Mouse (Mus musculus) hindbrain, embryonic 14.5 days (tissue): ENCODE results near the gene Sft2d1. TPM values are rescaled to one million over a fixed set of nuclear protein-coding genes. Genes with fewer than 3 reads are reported as not detected.

Source experiments
- ATAC-seq: fragments of 200-750 bp; cut with Nextera tagmentation; 2 replicates; pipeline ENCODE4 v1.8.0; 2017; ENCODE audit warnings: moderate number of reproducible peaks, mild to moderate bottlenecking, moderate TSS enrichment, moderate library complexity; ENCODE audit not compliant: low FRiP score
- DNase-seq: peaks from one replicate; pipeline ENCODE4 v3.0.0-alpha.2; 2015; ENCODE audit warnings: low spot score
- H3K27ac ChIP-seq: fragments of 300-500 bp; sonication (generic); 2 replicates; pipeline ENCODE4 v1.5.1; 2014; ENCODE audit warnings: mild to moderate bottlenecking, moderate library complexity
- H3K27me3 ChIP-seq: fragments of 300-500 bp; sonication (generic); 2 replicates; pipeline ENCODE4 v1.6.1; 2014; ENCODE audit warnings: mild to moderate bottlenecking, low read length, mixed read lengths; ENCODE audit not compliant: control insufficient read depth, insufficient read depth
- H3K36me3 ChIP-seq: fragments of 300-500 bp; sonication (generic); replicated peaks from 2 replicates; pipeline ENCODE4 v1.6.1; 2014; ENCODE audit not compliant: control insufficient read depth, insufficient read depth
- H3K4me1 ChIP-seq: fragments of 300-500 bp; sonication (generic); replicated peaks from 2 replicates; pipeline ENCODE4 v1.6.1; 2014; ENCODE audit warnings: antibody characterized with exemption, low read length, mixed read lengths; ENCODE audit not compliant: control insufficient read depth, insufficient read depth
- H3K4me2 ChIP-seq: fragments of 300-500 bp; sonication (generic); replicated peaks from 2 replicates; pipeline ENCODE4 v1.6.1; 2014; ENCODE audit warnings: mild to moderate bottlenecking, moderate library complexity
- H3K4me3 ChIP-seq: fragments of 300-500 bp; sonication (generic); replicated peaks from 2 replicates; pipeline ENCODE4 v1.5.1; 2014; ENCODE audit warnings: mild to moderate bottlenecking, low read length
- H3K9ac ChIP-seq: fragments of 300-500 bp; sonication (generic); 2 replicates; pipeline ENCODE4 v1.6.1; 2014
- H3K9me3 ChIP-seq: fragments of 300-500 bp; sonication (generic); 2 replicates; pipeline ENCODE4 v1.6.1; 2016; ENCODE audit warnings: low read length; ENCODE audit not compliant: control insufficient read depth
- WGBS: fragments of 180-500 bp; shearing (Covaris S2); extraction: QIAGEN DNeasy Blood & Tissue Kit; methylation state at CpG from one replicate; pipeline ENCODE4 v1.1.7; 2014; 5-methylcytosine and 5-hydroxymethylcytosine counted together
- polyA plus RNA-seq: library from polyadenylated mRNA; unstranded; fragments of >200 nt; fragmentation: Nextera tagmentation; extraction: Ambion mirVana; gene quantifications from 2 replicates; pipeline ENCODE4 v1.2.1, GENCODE M21; 2014

Gene Sft2d1
- polyA plus RNA-seq, 1 experiment from 2014 or later: 175 TPM

- peak overlapping the region; percentile 89 for H3K27ac ChIP-seq
- peak; percentile 98 for ATAC-seq
- WGBS: 0% methylated on average over 77 of the region's 77 CpGs
Observed at GRCm38 (mm10) chr17:8283526-8284253, 27.2 kb upstream of the Sft2d1 start.

GRCm38 (mm10) chr17:8284254-8284661 lies 26.6 kb upstream of the Sft2d1 start:
- under 1% methylated on average over 32 of the region's 32 CpGs for WGBS
- DNase-seq (peak; percentile 29), ATAC-seq (no peak; the same call in 1 of the 2 replicates)
- H3K4me1 ChIP-seq: peaks cover 23% of the 10 kb centered on the region
- H3K9me3 ChIP-seq: no peaks in the 10 kb centered on the region
- peak overlapping the region; percentile 97 for H3K4me2 ChIP-seq
- H3K9ac ChIP-seq: peak overlapping the region; percentile 90
- H3K27ac ChIP-seq: peak overlapping the region; percentile 84
- no peaks in the 10 kb centered on the region for H3K27me3 ChIP-seq
- H3K36me3 ChIP-seq: no peaks in the 10 kb centered on the region
- peak overlapping the region; percentile 91 for H3K4me3 ChIP-seq

More at GRCm38 (mm10) chr17:8283526-8284253, 27.2 kb upstream of the Sft2d1 start:
- Histone ChIP-seq H3K4me1 (peaks cover 23% of the 10 kb centered on the region), H3K36me3 (no peaks in the 10 kb centered on the region), H3K9ac (peak overlapping the region; percentile 90), H3K27me3 (no peaks in the 10 kb centered on the region), H3K4me3 (peak overlapping the region; percentile 91), H3K4me2 (peak overlapping the region; percentile 97), H3K9me3 (no peaks in the 10 kb centered on the region)
- peak; percentile 95 for DNase-seq

GRCm38 (mm10) chr17:8285056-8285455 lies 25.8 kb upstream of the Sft2d1 start:
- 42% methylated on average over 8 of the region's 8 CpGs for WGBS
- peak overlapping the region; percentile 97 for H3K4me2 ChIP-seq
- H3K4me1 ChIP-seq: peaks cover 23% of the 10 kb centered on the region
- DNase-seq (no peak), ATAC-seq (no peak)
- no peaks in the 10 kb centered on the region for H3K36me3 ChIP-seq
- peak overlapping the region; percentile 90 for H3K9ac ChIP-seq
- peak overlapping the region; percentile 91 for H3K4me3 ChIP-seq
- no peaks in the 10 kb centered on the region for H3K9me3 ChIP-seq
- no peak overlapping the region for H3K27ac ChIP-seq
- no peaks in the 10 kb centered on the region for H3K27me3 ChIP-seq

GRCm38 (mm10) chr17:8286987-8287386 lies 23.9 kb upstream of the Sft2d1 start:
- no peak overlapping the region for H3K4me3 ChIP-seq
- H3K4me1 ChIP-seq: peaks cover 23% of the 10 kb centered on the region
- no peak overlapping the region for H3K4me2 ChIP-seq
- no peaks in the 10 kb centered on the region for H3K27me3 ChIP-seq
- H3K9me3 ChIP-seq: no peaks in the 10 kb centered on the region
- no peak for ATAC-seq
- no peak overlapping the region for H3K27ac ChIP-seq
- 87% methylated on average over 4 of the region's 4 CpGs for WGBS
- DNase-seq: no peak
- H3K9ac ChIP-seq: no peak overlapping the region
- H3K36me3 ChIP-seq: no peaks in the 10 kb centered on the region

- 91% methylated on average over 3 of the region's 3 CpGs for WGBS
- H3K4me2 ChIP-seq: no peak overlapping the region
- no peaks in the 10 kb centered on the region for H3K9me3 ChIP-seq
- H3K4me1 ChIP-seq: peaks cover 7% of the 10 kb centered on the region
- H3K27ac ChIP-seq: no peak overlapping the region
- DNase-seq (no peak), ATAC-seq (no peak)
- no peak overlapping the region for H3K9ac ChIP-seq
- no peak overlapping the region for H3K4me3 ChIP-seq
- H3K36me3 ChIP-seq: peaks cover 7% of the 10 kb centered on the region
- H3K27me3 ChIP-seq: no peaks in the 10 kb centered on the region
Observed at GRCm38 (mm10) chr17:8289993-8290679, 20.8 kb upstream of the Sft2d1 start.

GRCm38 (mm10) chr17:8290736-8291135 lies 20.2 kb upstream of the Sft2d1 start:
- ATAC-seq (no peak), DNase-seq (no peak)
- peaks cover 7% of the 10 kb centered on the region for H3K36me3 ChIP-seq
- H3K4me1 ChIP-seq: peaks cover 1% of the 10 kb centered on the region; the same call in 1 of the 2 replicates
- no peak overlapping the region for H3K4me2 ChIP-seq
- H3K9ac ChIP-seq: no peak overlapping the region
- no peaks in the 10 kb centered on the region for H3K9me3 ChIP-seq
- no peak overlapping the region for H3K4me3 ChIP-seq
- no peaks in the 10 kb centered on the region for H3K27me3 ChIP-seq
- no peak overlapping the region for H3K27ac ChIP-seq

- Histone ChIP-seq H3K9me3 (no peaks in the 10 kb centered on the region), H3K27me3 (no peaks in the 10 kb centered on the region), H3K36me3 (peaks cover 30% of the 10 kb centered on the region), H3K4me3 (no peak overlapping the region), H3K27ac (no peak overlapping the region), H3K9ac (no peak overlapping the region), H3K4me2 (no peak overlapping the region), H3K4me1 (no peaks in the 10 kb centered on the region)
- ATAC-seq: no peak
- no peak for DNase-seq
Observed at GRCm38 (mm10) chr17:8295825-8296224, 15.1 kb upstream of the Sft2d1 start.

GRCm38 (mm10) chr17:8296313-8296844 lies 14.5 kb upstream of the Sft2d1 start:
- WGBS: 91% methylated on average over 9 of the region's 9 CpGs
- no peak for ATAC-seq

GRCm38 (mm10) chr17:8297746-8298145 lies 13.2 kb upstream of the Sft2d1 start:
- DNase-seq: no peak
- H3K4me3 ChIP-seq: no peak overlapping the region
- H3K27me3 ChIP-seq: no peaks in the 10 kb centered on the region
- no peaks in the 10 kb centered on the region for H3K4me1 ChIP-seq
- H3K36me3 ChIP-seq: peaks cover 30% of the 10 kb centered on the region
- 87% methylated on average over 5 of the region's 5 CpGs for WGBS
- H3K9ac ChIP-seq: no peak overlapping the region
- no peak overlapping the region for H3K4me2 ChIP-seq
- ATAC-seq: no peak
- no peak overlapping the region for H3K27ac ChIP-seq
- H3K9me3 ChIP-seq: no peaks in the 10 kb centered on the region

More at GRCm38 (mm10) chr17:8296313-8296844, 14.5 kb upstream of the Sft2d1 start:
- DNase-seq: no peak
- H3K4me2 ChIP-seq: no peak overlapping the region
- H3K4me1 ChIP-seq: no peaks in the 10 kb centered on the region
- H3K4me3 ChIP-seq: no peak overlapping the region
- no peak overlapping the region for H3K27ac ChIP-seq
- no peaks in the 10 kb centered on the region for H3K9me3 ChIP-seq
- no peaks in the 10 kb centered on the region for H3K27me3 ChIP-seq
- H3K36me3 ChIP-seq: peaks cover 30% of the 10 kb centered on the region
- H3K9ac ChIP-seq: no peak overlapping the region
